Mouse (Mus musculus) heart, embryonic 12.5 days (tissue): ENCODE measurements around the gene Timm8a2. TPM values are rescaled to one million over a fixed set of nuclear protein-coding genes. Genes with fewer than 3 reads are reported as not detected.

Experiments
- ATAC-seq: fragments of 200-750 bp; cut with Nextera tagmentation; 2 replicates; pipeline ENCODE4 v1.8.0; 2017; ENCODE audit warnings: moderate TSS enrichment, moderate library complexity; ENCODE audit not compliant: insufficient number of reproducible peaks, low FRiP score
- H3K27ac ChIP-seq: fragments of 300-500 bp; sonication (generic); 2 replicates; pipeline ENCODE4 v1.5.1; 2016; ENCODE audit warnings: mild to moderate bottlenecking, moderate library complexity; ENCODE audit not compliant: poor library complexity, severe bottlenecking
- H3K27me3 ChIP-seq: fragments of 300-500 bp; sonication (generic); replicated peaks from 2 replicates; pipeline ENCODE4 v1.6.1; 2016; ENCODE audit warnings: mild to moderate bottlenecking, moderate library complexity
- H3K36me3 ChIP-seq: fragments of 300-500 bp; sonication (generic); 2 replicates; pipeline ENCODE4 v1.6.1; 2016; ENCODE audit warnings: mild to moderate bottlenecking, moderate library complexity
- H3K4me1 ChIP-seq: fragments of 300-500 bp; sonication (generic); replicated peaks from 2 replicates; pipeline ENCODE4 v1.6.1; 2016; ENCODE audit warnings: mild to moderate bottlenecking
- H3K4me2 ChIP-seq: fragments of 300-500 bp; sonication (generic); 2 replicates; pipeline ENCODE4 v1.6.1; 2016; ENCODE audit warnings: mild to moderate bottlenecking, moderate library complexity
- H3K4me3 ChIP-seq: fragments of 300-500 bp; sonication (generic); 2 replicates; pipeline ENCODE4 v1.5.1; 2016; ENCODE audit warnings: mild to moderate bottlenecking
- H3K9ac ChIP-seq: fragments of 300-500 bp; sonication (generic); 2 replicates; pipeline ENCODE4 v1.6.1; 2016; ENCODE audit warnings: mild to moderate bottlenecking, moderate library complexity
- H3K9me3 ChIP-seq: fragments of 300-500 bp; sonication (generic); replicated peaks from 2 replicates; pipeline ENCODE4 v1.6.1; 2016; ENCODE audit warnings: mild to moderate bottlenecking, moderate library complexity
- WGBS: fragments of 180-500 bp; shearing (Covaris S2); methylation state at CpG from one replicate; pipeline ENCODE4 v1.1.7; 2016; 5-methylcytosine and 5-hydroxymethylcytosine counted together
- polyA plus RNA-seq: library from polyadenylated mRNA; unstranded; fragments of >200 nt; fragmentation: Nextera tagmentation; extraction: Ambion mirVana; gene quantifications from 2 replicates; pipeline ENCODE4 v1.2.1, GENCODE M21; 2016

Timm8a2 gene
- polyA plus RNA-seq, 1 experiment from 2014 or later, result not detected

- Histone ChIP-seq H3K4me3 (no peak overlapping the region), H3K27ac (no peak overlapping the region), H3K4me2 (no peak overlapping the region), H3K9me3 (no peaks in the 10 kb centered on the region), H3K4me1 (peaks cover 11% of the 10 kb centered on the region), H3K9ac (no peak overlapping the region), H3K36me3 (peaks cover 28% of the 10 kb centered on the region), H3K27me3 (no peaks in the 10 kb centered on the region)
- 91% methylated on average over 17 of the region's 17 CpGs for WGBS
- no peak for ATAC-seq
Measured at GRCm38 (mm10) chr14:121994171-121994700, 40.2 kb upstream of the Timm8a2 start.

GRCm38 (mm10) chr14:121994846-121995556, 39.5 kb upstream of the Timm8a2 start:
- Histone ChIP-seq H3K36me3 (peaks cover 28% of the 10 kb centered on the region), H3K4me2 (no peak overlapping the region), H3K27me3 (no peaks in the 10 kb centered on the region), H3K9me3 (no peaks in the 10 kb centered on the region), H3K9ac (no peak overlapping the region), H3K4me1 (peaks cover 11% of the 10 kb centered on the region), H3K27ac (no peak overlapping the region), H3K4me3 (no peak overlapping the region)
- WGBS, result 83% methylated on average over 7 of the region's 7 CpGs
- no peak for ATAC-seq

- Histone ChIP-seq H3K4me2 (no peak overlapping the region), H3K9me3 (no peaks in the 10 kb centered on the region), H3K27ac (no peak overlapping the region), H3K9ac (no peak overlapping the region), H3K36me3 (peaks cover 28% of the 10 kb centered on the region), H3K4me1 (peaks cover 14% of the 10 kb centered on the region), H3K4me3 (no peak overlapping the region), H3K27me3 (no peaks in the 10 kb centered on the region)
- no peak for ATAC-seq
- 65% methylated on average over 1 of the region's 1 CpGs for WGBS
Measured at GRCm38 (mm10) chr14:121995557-121995870, 39.0 kb upstream of the Timm8a2 start.

- Histone ChIP-seq H3K27ac (0 out of 2 replicates have a peak overlapping the region, but pooled peaks have one; percentile 13), H3K4me2 (no peak overlapping the region), H3K9ac (no peak overlapping the region), H3K4me3 (no peak overlapping the region), H3K27me3 (no peaks in the 10 kb centered on the region), H3K9me3 (no peaks in the 10 kb centered on the region), H3K4me1 (peaks cover 14% of the 10 kb centered on the region), H3K36me3 (peaks cover 28% of the 10 kb centered on the region)
- WGBS, result 83% methylated on average over 8 of the region's 8 CpGs
- no peak for ATAC-seq
Measured at GRCm38 (mm10) chr14:121996786-121997185, 37.7 kb upstream of the Timm8a2 start.

GRCm38 (mm10) chr14:121999455-121999854, 35.0 kb upstream of the Timm8a2 start:
- H3K36me3 ChIP-seq, result peaks cover 23% of the 10 kb centered on the region
- no peak overlapping the region for H3K4me3 ChIP-seq
- no peak overlapping the region for H3K27ac ChIP-seq
- no peak overlapping the region for H3K4me2 ChIP-seq
- H3K4me1 ChIP-seq, result peaks cover 15% of the 10 kb centered on the region
- no peak for ATAC-seq
- H3K9me3 ChIP-seq, result no peaks in the 10 kb centered on the region
- no peak overlapping the region for H3K9ac ChIP-seq
- no peaks in the 10 kb centered on the region for H3K27me3 ChIP-seq
- 87% methylated on average over 8 of the region's 8 CpGs for WGBS

- H3K4me1 ChIP-seq, result peaks cover 15% of the 10 kb centered on the region
- H3K36me3 ChIP-seq, result peaks cover 13% of the 10 kb centered on the region
- H3K27ac ChIP-seq, result no peak overlapping the region
- no peak overlapping the region for H3K4me3 ChIP-seq
- H3K9ac ChIP-seq, result no peak overlapping the region
- H3K27me3 ChIP-seq, result no peaks in the 10 kb centered on the region
- no peak overlapping the region for H3K4me2 ChIP-seq
- no peaks in the 10 kb centered on the region for H3K9me3 ChIP-seq
- 87% methylated on average over 17 of the region's 17 CpGs for WGBS
- no peak for ATAC-seq
Measured at GRCm38 (mm10) chr14:122000346-122001105, 33.9 kb upstream of the Timm8a2 start.

GRCm38 (mm10) chr14:122002224-122002623, 32.2 kb upstream of the Timm8a2 start:
- 67% methylated on average over 7 of the region's 7 CpGs for WGBS
- Histone ChIP-seq H3K9me3 (no peaks in the 10 kb centered on the region), H3K27me3 (no peaks in the 10 kb centered on the region), H3K9ac (no peak overlapping the region), H3K4me1 (peaks cover 6% of the 10 kb centered on the region; the same call in 1 of the 2 replicates), H3K4me3 (no peak overlapping the region), H3K36me3 (0 out of 2 replicates have a peak, but pooled peaks cover 7% of the 10 kb centered on the region), H3K27ac (no peak overlapping the region), H3K4me2 (no peak overlapping the region)
- no peak for ATAC-seq

- Histone ChIP-seq H3K27me3 (no peaks in the 10 kb centered on the region), H3K9ac (no peak overlapping the region), H3K27ac (no peak overlapping the region), H3K9me3 (no peaks in the 10 kb centered on the region), H3K4me3 (no peak overlapping the region), H3K4me1 (peaks cover 6% of the 10 kb centered on the region; the same call in 1 of the 2 replicates), H3K36me3 (peaks cover 5% of the 10 kb centered on the region), H3K4me2 (no peak overlapping the region)
- ATAC-seq, result no peak
Measured at GRCm38 (mm10) chr14:122003812-122004211, 30.7 kb upstream of the Timm8a2 start.

- Histone ChIP-seq H3K4me3 (no peak overlapping the region), H3K27me3 (no peaks in the 10 kb centered on the region), H3K9me3 (no peaks in the 10 kb centered on the region), H3K36me3 (peaks cover 24% of the 10 kb centered on the region), H3K27ac (no peak overlapping the region), H3K4me2 (no peak overlapping the region), H3K9ac (no peak overlapping the region), H3K4me1 (peaks cover 9% of the 10 kb centered on the region)
- no peak for ATAC-seq
- 86% methylated on average over 4 of the region's 4 CpGs for WGBS
Measured at GRCm38 (mm10) chr14:122008261-122008660, 26.2 kb upstream of the Timm8a2 start.

GRCm38 (mm10) chr14:122009502-122009901, 25.0 kb upstream of the Timm8a2 start:
- peaks cover 10% of the 10 kb centered on the region for H3K4me1 ChIP-seq
- no peak for ATAC-seq
- no peak overlapping the region for H3K9ac ChIP-seq
- no peaks in the 10 kb centered on the region for H3K9me3 ChIP-seq
- no peak overlapping the region for H3K4me2 ChIP-seq
- H3K27me3 ChIP-seq, result no peaks in the 10 kb centered on the region
- WGBS, result 86% methylated on average over 13 of the region's 13 CpGs
- H3K27ac ChIP-seq, result no peak overlapping the region
- H3K36me3 ChIP-seq, result peaks cover 29% of the 10 kb centered on the region
- no peak overlapping the region for H3K4me3 ChIP-seq

- no peak overlapping the region for H3K4me2 ChIP-seq
- H3K9ac ChIP-seq, result no peak overlapping the region
- H3K4me3 ChIP-seq, result no peak overlapping the region
- peaks cover 18% of the 10 kb centered on the region for H3K4me1 ChIP-seq
- no peaks in the 10 kb centered on the region for H3K9me3 ChIP-seq
- no peak for ATAC-seq
- WGBS, result 84% methylated on average over 7 of the region's 7 CpGs
- no peaks in the 10 kb centered on the region for H3K27me3 ChIP-seq
- peaks cover 29% of the 10 kb centered on the region for H3K36me3 ChIP-seq
- no peak overlapping the region for H3K27ac ChIP-seq
Measured at GRCm38 (mm10) chr14:122010301-122010700, 24.2 kb upstream of the Timm8a2 start.
